Mouse (Mus musculus) olfactory bulb, adult 2 months (tissue): ENCODE measurements around the gene Gm20479. TPM values are rescaled to one million over a fixed set of nuclear protein-coding genes. Genes with fewer than 3 reads are reported as not detected.

Source experiments
- H3K27ac ChIP-seq: fragments of 200-500 bp; 2 replicates; pipeline ENCODE4 v1.5.1; 2012; ENCODE audit warnings: low read depth, low read length; ENCODE audit not compliant: insufficient read depth
- H3K4me1 ChIP-seq: fragments of 200-500 bp; 2 replicates; pipeline ENCODE4 v1.6.1; 2012; ENCODE audit warnings: low read length; ENCODE audit not compliant: control insufficient read depth, insufficient read depth
- H3K4me3 ChIP-seq: fragments of 200-500 bp; 2 replicates; pipeline ENCODE4 v1.5.1; 2012; ENCODE audit warnings: mild to moderate bottlenecking, low read depth, low read length, moderate library complexity; ENCODE audit not compliant: insufficient read depth
- CTCF ChIP-seq: fragments of 200-500 bp; IDR thresholded peaks from 2 replicates; pipeline ENCODE4 v1.5.1; 2012; ENCODE audit warnings: low read depth, mild to moderate bottlenecking, low read length, moderate library complexity; ENCODE audit not compliant: insufficient read depth
- POLR2A ChIP-seq: fragments of 200-500 bp; IDR thresholded peaks from 2 replicates; pipeline ENCODE4 v1.6.1; 2012; ENCODE audit warnings: mild to moderate bottlenecking, low read depth, low read length, moderate library complexity; ENCODE audit not compliant: insufficient read depth
- WGBS: fragments of 180-500 bp; shearing (Covaris S2); methylation state at CpG from one replicate; pipeline ENCODE4 v1.1.7; 2018; 5-methylcytosine and 5-hydroxymethylcytosine counted together
- polyA plus RNA-seq: library from polyadenylated mRNA; stranded (reverse); fragments of >200 nt; gene quantifications from 2 replicates; pipeline ENCODE4 v1.2.4, GENCODE M21; 2012; ENCODE audit warnings: low replicate concordance; ENCODE audit not compliant: missing spikeins, insufficient read depth, insufficient read length

The Gm20479 gene
- polyA plus RNA-seq, 1 experiment, result not detected

DNA sequence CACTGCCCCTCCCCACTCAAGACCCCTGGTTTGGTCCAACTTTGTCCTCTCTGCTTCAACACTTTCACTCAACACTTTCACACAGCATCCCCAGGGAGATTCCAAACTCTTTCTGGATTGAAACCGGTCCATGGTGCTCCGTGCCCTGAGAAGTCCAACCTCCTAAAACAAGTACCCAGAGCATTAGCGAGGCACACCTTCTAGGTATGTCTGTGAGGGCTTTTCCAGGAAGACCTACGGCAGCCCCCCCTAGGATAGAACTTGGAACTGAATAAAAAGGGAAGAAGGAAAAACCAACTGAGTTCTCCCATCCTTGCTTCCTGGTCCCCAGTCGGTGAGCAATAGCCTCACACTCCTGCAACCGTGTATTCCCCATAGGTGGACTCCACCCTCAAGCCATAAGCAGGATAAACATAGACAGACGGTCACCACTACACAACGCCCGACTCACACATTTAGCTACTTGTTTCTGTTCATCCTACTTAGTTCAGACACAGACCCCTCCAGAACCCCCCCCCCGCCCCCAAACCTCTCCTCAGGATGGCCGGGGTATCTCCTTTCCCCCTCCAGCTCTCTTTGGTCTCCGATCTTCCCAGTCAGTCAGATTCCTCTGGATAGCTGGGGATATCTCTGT, 45.5 kb downstream of the Gm20479 start:
- H3K4me1 ChIP-seq, result peaks cover 6% of the 10 kb centered on the region
- no peak for TF ChIP-seq POLR2A
- TF ChIP-seq CTCF, result no peak
- H3K4me3 ChIP-seq, result no peak overlapping the region
- H3K27ac ChIP-seq, result no peak overlapping the region
- WGBS, result 93% methylated on average over 12 of the region's 12 CpGs

DNA sequence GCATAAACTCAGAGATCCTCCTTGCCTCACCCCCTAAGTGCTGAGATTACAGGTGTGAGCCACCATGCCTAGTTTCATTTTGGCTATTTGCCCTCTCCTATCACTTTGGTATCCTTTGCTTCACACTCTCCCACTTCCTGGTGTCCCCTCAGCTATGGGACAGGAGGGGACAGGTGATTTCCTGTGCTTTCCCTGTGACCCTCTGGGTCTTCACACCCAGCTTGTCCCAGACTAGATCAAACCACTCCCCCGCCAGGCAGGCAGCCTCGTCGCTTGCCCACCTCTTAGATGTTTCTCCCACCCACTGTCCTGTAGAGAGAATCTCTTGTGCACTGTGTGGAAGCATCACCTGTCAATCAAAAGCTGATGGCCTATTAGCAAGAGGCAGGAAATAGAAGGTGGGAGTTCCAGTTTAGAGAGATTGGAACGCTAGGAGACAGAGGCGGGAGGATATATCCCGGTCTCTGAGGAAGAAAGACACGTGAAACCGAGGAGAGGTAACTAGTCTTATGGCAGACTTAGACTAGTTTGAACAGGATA, 46.2 kb downstream of the Gm20479 start:
- H3K4me1 ChIP-seq, result peaks cover 6% of the 10 kb centered on the region
- H3K4me3 ChIP-seq, result no peak overlapping the region
- no peak overlapping the region for H3K27ac ChIP-seq
- 72% methylated on average over 8 of the region's 8 CpGs for WGBS
- TF ChIP-seq POLR2A, result no peak
- no peak for TF ChIP-seq CTCF

DNA sequence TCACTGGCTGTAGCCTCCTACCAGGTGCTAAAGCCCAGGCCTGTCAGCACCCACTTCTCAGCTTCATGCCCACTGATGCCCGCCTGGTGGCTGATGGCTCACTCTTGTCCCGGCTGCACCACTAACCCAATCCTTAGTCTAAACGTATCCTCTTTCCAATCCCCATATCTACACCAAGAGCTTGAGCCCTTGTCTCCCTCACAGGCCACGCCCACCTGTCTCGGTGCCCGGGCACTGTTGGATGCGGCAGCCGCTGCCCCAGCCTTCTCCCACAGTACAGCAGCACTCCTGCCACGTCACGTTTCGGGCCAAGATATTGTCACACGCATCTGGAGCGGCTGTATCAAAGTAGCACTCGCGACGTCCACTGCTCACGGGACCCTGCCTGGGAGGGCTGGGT, 46.9 kb downstream of the Gm20479 start:
- Histone ChIP-seq H3K4me1 (peaks cover 6% of the 10 kb centered on the region), H3K4me3 (no peak overlapping the region), H3K27ac (no peak overlapping the region)
- TF ChIP-seq CTCF, result no peak
- 35% methylated on average over 17 of the region's 17 CpGs for WGBS

DNA sequence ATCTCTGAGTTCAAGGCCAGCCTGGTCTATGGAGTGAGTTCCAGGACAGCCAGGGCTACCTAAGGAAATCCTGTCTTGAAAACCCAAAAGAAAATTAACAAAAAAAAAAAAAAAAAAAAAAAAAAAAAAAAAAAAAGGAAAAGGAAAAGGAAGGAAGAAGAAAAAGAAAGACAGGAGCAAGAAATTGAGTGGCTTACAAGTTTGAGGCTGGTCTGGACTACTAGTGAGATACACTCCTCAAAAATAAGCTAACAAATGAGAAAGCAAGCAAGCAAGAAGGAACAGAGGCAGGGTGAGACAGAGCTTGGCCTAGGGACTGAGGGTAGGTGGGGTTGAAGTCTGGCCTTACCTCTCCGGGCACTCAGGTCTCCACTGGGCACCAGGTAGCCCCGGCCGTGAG, 47.4 kb downstream of the Gm20479 start:
- peaks cover 9% of the 10 kb centered on the region for H3K4me1 ChIP-seq
- H3K4me3 ChIP-seq, result no peak overlapping the region
- 84% methylated on average over 3 of the region's 3 CpGs for WGBS
- no peak for TF ChIP-seq POLR2A
- TF ChIP-seq CTCF, result no peak
- no peak overlapping the region for H3K27ac ChIP-seq

DNA sequence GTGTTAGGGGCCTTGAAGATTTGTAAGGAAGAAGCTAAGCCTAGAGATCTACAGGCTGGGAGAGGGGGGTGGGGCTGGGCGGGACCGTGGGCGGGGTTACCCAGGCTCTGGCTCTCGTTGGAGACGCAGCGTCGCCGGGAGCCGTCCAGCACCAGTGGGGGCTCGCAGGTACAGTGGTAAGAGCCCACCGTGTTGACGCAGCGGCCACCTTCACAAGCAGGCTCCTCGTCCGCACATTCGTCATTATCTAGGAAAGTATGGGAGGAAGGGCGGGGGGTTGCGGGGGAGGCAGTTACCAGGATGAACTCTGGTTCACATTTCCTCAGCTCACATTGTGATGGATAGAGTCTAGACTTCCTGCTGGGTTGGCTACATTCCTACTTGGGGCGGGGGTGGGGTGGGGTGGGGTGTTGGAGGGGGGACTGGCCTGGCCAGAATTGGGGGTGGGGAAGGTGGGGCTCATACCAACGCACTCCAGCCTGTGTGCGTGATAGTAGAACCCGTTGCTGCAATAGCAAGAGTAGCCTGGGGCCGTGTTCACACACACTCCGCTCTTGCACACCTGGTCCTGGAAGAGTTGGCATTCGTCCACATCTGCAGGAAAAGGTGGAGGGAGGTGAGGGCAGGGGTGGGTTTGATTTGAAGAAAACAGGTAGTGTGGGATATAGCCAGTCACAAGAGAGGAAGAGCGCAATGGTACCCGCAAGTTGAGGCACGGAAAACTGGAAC, 48.2 kb downstream of the Gm20479 start:
- Histone ChIP-seq H3K27ac (no peak overlapping the region), H3K4me3 (no peak overlapping the region), H3K4me1 (peaks cover 9% of the 10 kb centered on the region)
- 36% methylated on average over 28 of the region's 28 CpGs for WGBS
- TF ChIP-seq POLR2A, result no peak
- TF ChIP-seq CTCF, result no peak

DNA sequence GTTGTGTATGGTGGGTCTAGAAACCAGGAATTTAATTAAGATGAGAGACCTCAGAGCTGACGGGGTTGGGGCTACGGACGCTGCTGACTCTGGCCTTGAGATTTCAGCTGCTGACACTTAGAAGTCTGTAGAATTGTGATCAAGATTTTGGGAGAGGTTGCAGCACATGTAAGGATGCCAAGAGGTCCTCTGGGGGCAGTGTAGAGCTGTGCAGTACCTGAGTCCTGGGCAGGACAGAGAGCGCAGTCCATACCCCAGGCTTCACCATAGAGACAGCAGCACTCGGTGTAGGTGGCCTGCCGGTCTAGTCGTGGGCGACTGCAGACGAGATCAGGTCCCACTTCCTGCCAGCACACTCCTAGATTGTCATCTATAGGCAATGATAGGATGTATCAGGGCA, 49.7 kb downstream of the Gm20479 start:
- Histone ChIP-seq H3K27ac (no peak overlapping the region), H3K4me1 (peaks cover 9% of the 10 kb centered on the region), H3K4me3 (no peak overlapping the region)
- WGBS, result 76% methylated on average over 9 of the region's 9 CpGs
- no peak for TF ChIP-seq CTCF
- no peak for TF ChIP-seq POLR2A

DNA sequence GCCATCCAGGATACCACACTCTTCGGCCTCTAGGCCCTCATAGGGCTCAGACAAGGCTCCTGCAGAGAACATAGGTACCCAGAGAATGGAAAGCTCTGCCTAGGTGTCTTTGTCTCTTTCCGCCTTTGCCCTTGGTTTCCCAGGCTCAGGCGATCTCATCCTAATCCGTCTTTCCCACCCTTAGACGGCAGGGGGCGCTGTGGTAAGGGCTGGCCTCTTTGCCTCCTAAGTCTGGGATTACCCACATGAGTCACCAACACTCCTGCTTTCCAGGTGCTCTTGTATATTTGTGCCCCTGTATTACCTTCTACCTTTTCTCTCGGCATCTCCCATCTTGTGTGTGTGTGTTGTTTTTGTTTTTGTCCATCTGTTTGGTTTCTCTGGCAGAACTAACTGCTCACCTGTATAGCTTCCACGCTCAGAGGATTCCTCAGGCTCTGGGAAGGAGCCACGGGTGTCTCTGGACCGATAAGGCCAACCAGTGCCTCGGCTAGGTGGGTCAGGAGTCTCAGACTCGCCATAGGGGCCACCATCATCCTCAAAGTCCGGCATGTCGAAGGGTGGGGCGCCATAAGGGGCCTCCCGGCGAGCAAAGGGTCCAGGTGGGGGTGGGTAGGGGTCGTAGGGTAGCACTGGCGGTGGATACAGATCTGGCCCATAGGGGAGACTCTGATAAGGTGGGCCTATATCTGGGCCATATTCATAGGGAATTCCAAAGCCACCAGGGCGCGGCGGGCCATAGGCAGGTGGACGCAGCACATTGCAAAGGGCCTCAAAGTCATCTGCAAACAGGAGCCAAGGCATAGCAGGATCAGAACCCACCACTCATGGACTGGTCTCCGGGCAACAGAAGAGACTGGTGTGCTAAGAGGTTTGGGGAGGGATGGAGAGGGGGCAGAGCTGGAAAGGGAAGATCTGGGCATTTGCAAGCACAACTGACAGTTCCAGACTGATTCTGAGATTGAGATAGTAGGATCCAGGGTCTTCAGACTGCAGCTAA, 50.8 kb downstream of the Gm20479 start:
- TF ChIP-seq POLR2A (no peak), CTCF (peak; percentile 33; the same call in 1 of the 2 replicates)
- no peak overlapping the region for H3K4me3 ChIP-seq
- peaks cover 9% of the 10 kb centered on the region for H3K4me1 ChIP-seq
- H3K27ac ChIP-seq, result no peak overlapping the region
- WGBS, result 81% methylated on average over 24 of the region's 24 CpGs

DNA sequence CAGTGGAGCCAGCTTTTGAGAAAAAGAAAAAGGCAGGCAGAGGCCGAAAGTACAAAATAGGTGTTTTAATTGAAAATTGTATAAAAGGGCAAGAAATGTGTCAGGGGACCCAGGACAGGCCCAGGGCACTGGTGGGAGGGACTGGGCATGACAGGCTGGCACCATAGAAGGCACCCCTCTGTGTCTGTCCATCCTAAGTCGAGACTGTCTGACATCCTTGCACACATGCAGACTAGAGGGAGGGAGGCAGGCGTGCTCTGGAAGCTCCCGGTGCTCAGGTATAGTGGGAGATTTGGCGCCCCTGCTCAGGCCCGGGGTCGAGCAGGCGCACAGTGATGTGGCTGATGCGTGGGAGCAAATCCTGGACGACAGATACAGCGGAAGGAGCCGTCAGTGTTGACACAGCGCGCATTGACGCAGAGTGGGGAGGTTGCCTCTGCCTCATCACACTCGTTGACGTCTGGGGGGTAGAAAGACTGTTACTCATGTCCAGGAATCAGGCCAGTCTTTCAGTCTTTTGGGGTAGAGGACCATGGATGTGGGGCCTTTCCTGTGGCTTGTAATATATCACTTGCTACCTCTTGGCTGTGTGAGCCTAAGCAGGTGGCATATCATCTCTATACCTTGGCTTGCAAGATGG, 52.0 kb downstream of the Gm20479 start:
- H3K4me3 ChIP-seq, result no peak overlapping the region
- TF ChIP-seq CTCF (no peak), POLR2A (no peak)
- H3K27ac ChIP-seq, result no peak overlapping the region
- H3K4me1 ChIP-seq, result peaks cover 4% of the 10 kb centered on the region; the same call in 1 of the 2 replicates
- 89% methylated on average over 17 of the region's 17 CpGs for WGBS

Other genes with a start within 250 kb of the Gm20479 start
- not detected in 2 replicates for gene Cyp2f2, start 237.5 kb downstream of the Gm20479 start, polyA plus RNA-seq
- gene Cyp2t4, start 203.7 kb downstream of the Gm20479 start, polyA plus RNA-seq, result not detected in 2 replicates
- gene Egln2, start 190.6 kb downstream of the Gm20479 start, polyA plus RNA-seq, result not detected in 2 replicates
- not detected in 2 replicates for gene Rab4b, start 178.5 kb downstream of the Gm20479 start, polyA plus RNA-seq
- not detected in 2 replicates for gene Gm21983, start 176.3 kb downstream of the Gm20479 start, polyA plus RNA-seq
- gene Mia, start 176.3 kb downstream of the Gm20479 start, polyA plus RNA-seq, result not detected in 2 replicates
- gene BC024978, start 161.6 kb downstream of the Gm20479 start, polyA plus RNA-seq, result not detected in 2 replicates
- gene Snrpa, start 161.1 kb downstream of the Gm20479 start, polyA plus RNA-seq, result not detected in 2 replicates
- gene Itpkc, start 128.8 kb downstream of the Gm20479 start, polyA plus RNA-seq, result not detected in 2 replicates
- not detected in 2 replicates for gene Coq8b, start 124.4 kb downstream of the Gm20479 start, polyA plus RNA-seq
- not detected in 2 replicates for gene Numbl, start 99.0 kb downstream of the Gm20479 start, polyA plus RNA-seq
- not detected in 2 replicates for gene Ltbp4, start 19.7 kb downstream of the Gm20479 start, polyA plus RNA-seq
- not detected in 2 replicates for gene Shkbp1, start 1.4 kb downstream of the Gm20479 start, polyA plus RNA-seq
- not detected in 2 replicates for gene Sptbn4, start 90.3 kb upstream of the Gm20479 start, polyA plus RNA-seq
- not detected in 2 replicates for gene Blvrb, start 90.6 kb upstream of the Gm20479 start, polyA plus RNA-seq
- gene Sertad3, start 116.3 kb upstream of the Gm20479 start, polyA plus RNA-seq, result not detected in 2 replicates
- not detected in 2 replicates for gene Sertad1, start 129.5 kb upstream of the Gm20479 start, polyA plus RNA-seq
- gene Prx, start 141.9 kb upstream of the Gm20479 start, polyA plus RNA-seq, result not detected in 2 replicates
- not detected in 2 replicates for gene Hipk4, start 165.8 kb upstream of the Gm20479 start, polyA plus RNA-seq
- gene Pld3, start 195.8 kb upstream of the Gm20479 start, polyA plus RNA-seq, result not detected in 2 replicates
- not detected in 2 replicates for gene 2310022A10Rik, start 195.8 kb upstream of the Gm20479 start, polyA plus RNA-seq
- gene Akt2, start 234.1 kb upstream of the Gm20479 start, polyA plus RNA-seq, result not detected in 2 replicates